In the genomic region with DNA sequence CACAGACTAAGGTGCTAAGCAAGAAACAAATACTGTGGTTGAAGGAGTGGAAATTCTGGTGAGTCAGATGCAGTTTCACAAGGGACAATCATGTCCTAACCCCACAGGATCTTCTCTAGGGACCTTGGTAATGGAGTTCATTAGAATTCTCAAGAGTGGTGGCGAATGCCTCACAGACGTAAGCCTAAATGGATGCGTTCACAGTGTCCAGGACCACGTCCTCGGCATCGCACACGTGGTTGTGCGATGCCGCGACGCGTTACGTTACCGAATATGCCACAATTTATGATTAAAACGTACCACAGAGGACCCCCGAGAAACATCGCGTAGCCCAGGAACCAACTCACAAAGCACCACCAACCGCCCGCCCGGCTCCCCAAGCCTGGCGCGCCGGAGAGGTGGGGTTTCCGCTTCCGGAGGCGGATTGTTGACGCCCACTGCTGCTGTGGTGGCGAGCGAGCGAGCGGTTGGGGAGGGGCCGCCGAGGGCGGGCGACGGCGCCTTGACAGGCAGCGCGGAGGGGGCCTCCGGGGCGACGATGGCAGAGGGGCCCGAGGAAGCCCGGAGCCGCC, we compare ENCODE assay signal across 8 mouse cellular contexts. TPM values are rescaled to one million over a fixed set of nuclear protein-coding genes. Genes with fewer than 3 reads are reported as not detected.
DNase-seq lines count a peak whose midpoint lies in the region; ATAC-seq lines count a peak whose summit lies in the region.

A gene (plus strand): TSS at position 475 of the 572 bp plus-strand sequence.

- H3K4me1 ChIP-seq in megakaryocyte, embryonic 14.5 days = peaks cover 28% of the 10 kb centered on the region

- peaks cover 36% of the 10 kb centered on the region for H3K36me3 ChIP-seq in megakaryocyte, embryonic 14.5 days (replicated peaks; ENCODE audit: low read length)

- ATAC-seq in common myeloid progenitor, adult 5-6 weeks (replicated peaks; ENCODE audit: low read depth, poor library complexity, severe bottlenecking) = peak; percentile 99

- H3K9me3 ChIP-seq in megakaryocyte, embryonic 14.5 days = no peaks in the 10 kb centered on the region

- peak; percentile 95 for DNase-seq in ZHBTc4 (ENCODE audit: low read depth, low spot score)
- peak; percentile 86 to 87 for DNase-seq in gastrocnemius, adult 8-10 months (ENCODE audit: low spot score in 2 of 2)
- peak; percentile 49 for DNase-seq in hindlimb bud, embryonic 11.5 days (ENCODE audit: extremely low spot score, low read depth, low spot score)
- peak; percentile 81 to 92 for DNase-seq in left cerebral cortex, adult 8-10 months (ENCODE audit: low spot score in 2 of 2)
- DNase-seq in right cerebral cortex, postnatal 10 days (ENCODE audit: low spot score in 2 of 2) = peak; percentile 94 to 96
- peak; percentile 91 for DNase-seq in urinary bladder, postnatal 25 days (ENCODE audit: low spot score)

- peak within 1 kb of the TSS; percentile 97 for H3K4me3 ChIP-seq in megakaryocyte, embryonic 14.5 days (replicated peaks)

- H3K27me3 ChIP-seq in megakaryocyte, embryonic 14.5 days (replicated peaks) = peaks cover 4% of the 10 kb centered on the region

RNA-seq across cellular contexts. Expression of the gene that starts here (rescaled TPM):
- 9.9 and 13.8 TPM in 2 replicates for total RNA-seq in common myeloid progenitor, adult 5-6 weeks (2017)
- total RNA-seq in gastrocnemius, adult 8-10 months (2022) = 10 to 100 TPM; 33.0 to 40.0 (median 35.2) TPM
- total RNA-seq in left cerebral cortex, adult 8-10 months (2022) = 10 to 100 TPM; 79.0 to 84.9 (median 81.5) TPM
- 3.5 and 5.8 TPM in 2 replicates for polyA plus RNA-seq in megakaryocyte, embryonic 14.5 days (2012; ENCODE audit: insufficient read depth, low replicate concordance)

Comparison
In these comparisons a context has a peak if more than half of its experiments do, and no peak if none do; other contexts are left out.
1. Peak in every context shown above with its lines: DNase-seq, ATAC-seq and H3K4me3 ChIP-seq.